Mouse (Mus musculus) MEL (cell line): ENCODE results near the gene Hsf2. TPM values are rescaled to one million over a fixed set of nuclear protein-coding genes. Genes with fewer than 3 reads are reported as not detected.

Experiments used
- DNase-seq: peaks from one replicate; pipeline ENCODE4 v3.0.0; 2011; ENCODE audit warnings: low read depth, low spot score
- H3K27ac ChIP-seq: 2 replicates; pipeline ENCODE4 v1.5.1; 2012; ENCODE audit warnings: low read depth, mild to moderate bottlenecking, control low read depth, low read length, moderate library complexity; ENCODE audit not compliant: control insufficient read depth
- H3K27me3 ChIP-seq, 2 experiments: fragments of 150-350 bp in 1 of 2; sonication (generic) in 1 of 2; 2 replicates each; pipeline ENCODE4 v1.6.1; 2012; ENCODE audit warnings: low read length in 2 of 2, mild to moderate bottlenecking in 2 of 2, improper control_type of control experiment in 1 of 2, moderate library complexity in 1 of 2; ENCODE audit not compliant: insufficient read depth in 2 of 2, control insufficient read depth in 1 of 2
- H3K36me3 ChIP-seq, 2 experiments: 2 replicates each; pipeline ENCODE4 v1.6.1; 2012 to 2014; ENCODE audit warnings: low read length in 2 of 2, improper control_type of control experiment in 1 of 2, inconsistent platforms in 1 of 2, mild to moderate bottlenecking in 1 of 2; ENCODE audit not compliant: insufficient read depth in 2 of 2, control insufficient read depth in 1 of 2
- H3K4me1 ChIP-seq, 2 experiments: fragments of 150-350 bp in 1 of 2; sonication (generic) in 1 of 2; 2 replicates each; pipeline ENCODE4 v1.6.1; 2012; ENCODE audit warnings: low read length in 2 of 2, improper control_type of control experiment in 1 of 2, mild to moderate bottlenecking in 1 of 2; ENCODE audit not compliant: insufficient read depth in 2 of 2, control insufficient read depth in 1 of 2
- H3K4me3 ChIP-seq, 2 experiments: fragments of 150-350 bp in 1 of 2; sonication (generic) in 1 of 2; 2 replicates each; pipeline ENCODE4 v1.5.1; 2012; ENCODE audit warnings: low read depth in 2 of 2, low read length in 2 of 2, mild to moderate bottlenecking in 2 of 2, moderate library complexity in 2 of 2, control low read depth in 1 of 2, improper control_type of control experiment in 1 of 2; ENCODE audit not compliant: control insufficient read depth in 1 of 2, insufficient read depth in 1 of 2
- H3K79me2 ChIP-seq: 2 replicates; pipeline ENCODE4 v1.6.1; 2012; ENCODE audit warnings: mild to moderate bottlenecking, low read length, moderate library complexity; ENCODE audit not compliant: control insufficient read depth, poor library complexity, insufficient read depth
- H3K9ac ChIP-seq: 2 replicates; pipeline ENCODE4 v1.6.1; 2012; ENCODE audit warnings: low read depth, mild to moderate bottlenecking, control low read depth, low read length, moderate library complexity; ENCODE audit not compliant: control insufficient read depth, poor library complexity, severe bottlenecking
- H3K9me3 ChIP-seq: fragments of 150-350 bp; sonication (generic); replicated peaks from 2 replicates; pipeline ENCODE4 v1.6.1; 2012; ENCODE audit warnings: mild to moderate bottlenecking, low read length, improper control_type of control experiment, moderate library complexity; ENCODE audit not compliant: insufficient read depth
- BHLHE40 ChIP-seq: IDR thresholded peaks from 2 replicates; pipeline ENCODE4 v1.6.1; 2012; ENCODE audit warnings: low read depth, mild to moderate bottlenecking, inconsistent platforms, low read length, improper control_type of control experiment, borderline replicate concordance
- CHD1 ChIP-seq: IDR thresholded peaks from 2 replicates; pipeline ENCODE4 v1.6.1; 2012; ENCODE audit warnings: low read depth, mild to moderate bottlenecking, inconsistent platforms, low read length, improper control_type of control experiment
- ELF1 ChIP-seq: IDR thresholded peaks from 2 replicates; pipeline ENCODE4 v1.6.1; 2014; ENCODE audit warnings: low read depth, mild to moderate bottlenecking, inconsistent platforms, low read length, improper control_type of control experiment, moderate library complexity
- GABPA ChIP-seq: IDR thresholded peaks from 2 replicates; pipeline ENCODE4 v1.6.1; 2012; ENCODE audit warnings: low read depth, mild to moderate bottlenecking, inconsistent platforms, low read length, improper control_type of control experiment, moderate library complexity
- JUND ChIP-seq: IDR thresholded peaks from 2 replicates; pipeline ENCODE4 v1.6.1; 2011; ENCODE audit warnings: low read depth, mild to moderate bottlenecking, improper control_type of control experiment, low read length
- MAFK ChIP-seq: IDR thresholded peaks from 2 replicates; pipeline ENCODE4 v1.6.1; 2011; ENCODE audit warnings: low read depth, mild to moderate bottlenecking, low read length, improper control_type of control experiment, borderline replicate concordance
- MAZ ChIP-seq: IDR thresholded peaks from 2 replicates; pipeline ENCODE4 v1.6.1; 2012; ENCODE audit warnings: low read depth, mild to moderate bottlenecking, inconsistent platforms, low read length, improper control_type of control experiment
- MEF2A ChIP-seq: IDR thresholded peaks from 2 replicates; pipeline ENCODE4 v1.6.1; 2014; ENCODE audit warnings: low read depth, mild to moderate bottlenecking, inconsistent platforms, low read length, improper control_type of control experiment; ENCODE audit not compliant: poor library complexity, insufficient replicate concordance, severe bottlenecking; ENCODE audit errors: extremely low read depth
- MXI1 ChIP-seq: IDR thresholded peaks from 2 replicates; pipeline ENCODE4 v1.6.1; 2011; ENCODE audit warnings: mild to moderate bottlenecking, low read depth, low read length, improper control_type of control experiment
- MYB ChIP-seq: IDR thresholded peaks from 2 replicates; pipeline ENCODE4 v1.6.1; 2011; ENCODE audit warnings: mild to moderate bottlenecking, low read depth, low read length, improper control_type of control experiment
- MYC ChIP-seq: IDR thresholded peaks from 2 replicates; pipeline ENCODE4 v1.6.1; 2011; ENCODE audit warnings: low read depth, mild to moderate bottlenecking, low read length, improper control_type of control experiment, moderate library complexity
- NELFE ChIP-seq: IDR thresholded peaks from 2 replicates; pipeline ENCODE4 v1.6.1; 2011; ENCODE audit warnings: low read depth, low read length, improper control_type of control experiment
- NRF1 ChIP-seq: IDR thresholded peaks from 2 replicates; pipeline ENCODE4 v1.6.1; 2014; ENCODE audit warnings: low read depth, mild to moderate bottlenecking, inconsistent platforms, low read length, improper control_type of control experiment, moderate library complexity; ENCODE audit not compliant: poor library complexity, insufficient read depth, severe bottlenecking
- POLR2A ChIP-seq, 2 experiments: IDR thresholded peaks; 2 replicates each; pipeline ENCODE4 v1.6.1; 2011 to 2012; ENCODE audit warnings: low read length in 2 of 2, mild to moderate bottlenecking in 2 of 2, control low read depth in 1 of 2, improper control_type of control experiment in 1 of 2, low read depth in 1 of 2, moderate library complexity in 1 of 2; ENCODE audit not compliant: control insufficient read depth in 1 of 2, insufficient read depth in 1 of 2, poor library complexity in 1 of 2
- SIN3A ChIP-seq: IDR thresholded peaks from 2 replicates; pipeline ENCODE4 v1.6.1; 2012; ENCODE audit warnings: low read length, improper control_type of control experiment, inconsistent platforms
- SMC3 ChIP-seq: IDR thresholded peaks from 2 replicates; pipeline ENCODE4 v1.6.1; 2011; ENCODE audit warnings: low read depth, low read length, improper control_type of control experiment
- TBP ChIP-seq: IDR thresholded peaks from 2 replicates; pipeline ENCODE4 v1.8.0; 2011; ENCODE audit warnings: low read depth, low read length, improper control_type of control experiment
- TCF12 ChIP-seq: IDR thresholded peaks from 2 replicates; pipeline ENCODE4 v1.6.1; 2014; ENCODE audit warnings: low read depth, mild to moderate bottlenecking, inconsistent platforms, low read length, improper control_type of control experiment, moderate library complexity
- UBTF ChIP-seq: IDR thresholded peaks from 2 replicates; pipeline ENCODE4 v1.6.1; 2012; ENCODE audit warnings: low read depth, mild to moderate bottlenecking, inconsistent platforms, low read length, improper control_type of control experiment, moderate library complexity, borderline replicate concordance; ENCODE audit not compliant: insufficient read depth
- USF1 ChIP-seq: IDR thresholded peaks from 2 replicates; pipeline ENCODE4 v1.6.1; 2014; ENCODE audit warnings: low read depth, mild to moderate bottlenecking, inconsistent platforms, low read length, improper control_type of control experiment, moderate library complexity
- USF2 ChIP-seq, 2 experiments: IDR thresholded peaks; 2 replicates each; pipeline ENCODE4 v1.6.1; 2011 to 2012; ENCODE audit warnings: improper control_type of control experiment in 2 of 2, low read length in 2 of 2, borderline replicate concordance in 1 of 2, inconsistent platforms in 1 of 2, low read depth in 1 of 2, mild to moderate bottlenecking in 1 of 2; ENCODE audit not compliant: insufficient read depth in 1 of 2
- ZC3H11A ChIP-seq: IDR thresholded peaks from 2 replicates; pipeline ENCODE4 v1.6.1; 2012; ENCODE audit warnings: low read depth, mild to moderate bottlenecking, inconsistent platforms, low read length, improper control_type of control experiment
- ZKSCAN1 ChIP-seq: IDR thresholded peaks from 2 replicates; pipeline ENCODE4 v1.6.1; 2012; ENCODE audit warnings: low read depth, mild to moderate bottlenecking, inconsistent platforms, low read length, improper control_type of control experiment, moderate library complexity
- polyA plus RNA-seq, 2 experiments: library from polyadenylated mRNA; stranded (reverse) in 1 of 2; unstranded in 1 of 2; fragments of >175 nt in 1 of 2; fragments of >200 nt in 1 of 2; gene quantifications; 2 replicates each; pipeline versions ENCODE4 v1.2.1 to v1.2.4; 2012; ENCODE audit warnings: low replicate concordance in 2 of 2, low read depth in 1 of 2; ENCODE audit not compliant: insufficient read length in 2 of 2, insufficient read depth in 1 of 2, missing spikeins in 1 of 2
- total RNA-seq: library from RNA; depleted of rRNA; stranded (reverse); fragments of 300-350 nt; gene quantifications from 2 replicates; pipeline ENCODE4 v1.2.3, GENCODE M21; 2012

Gene Hsf2
- total and polyA plus RNA-seq, 3 experiments, result 4.5 to 6.1 TPM; not detected in 1

DNA sequence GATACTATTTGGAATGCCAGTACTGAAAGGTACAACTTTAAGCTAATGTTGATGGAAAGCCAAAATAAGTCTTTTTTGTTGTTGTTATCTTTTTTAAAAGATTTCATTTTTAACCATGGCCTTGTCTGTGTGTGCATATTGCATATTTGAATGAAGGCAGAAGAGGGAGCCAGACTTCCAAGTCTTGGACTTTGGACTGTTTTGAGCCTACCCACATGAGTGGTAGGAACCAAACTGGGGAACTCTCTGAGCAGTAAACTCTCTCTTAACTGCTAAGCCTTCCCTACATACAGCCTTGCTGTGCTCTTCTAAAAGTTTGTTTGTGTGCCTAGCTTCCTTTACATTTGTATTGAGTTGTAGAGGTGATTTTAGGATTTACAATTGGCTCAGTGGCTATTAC, 2.4 kb downstream of the Hsf2 start:
- H3K36me3 ChIP-seq, result peaks cover 0 to 10% of the 10 kb centered on the region in 2 experiments; a peak in 2 of 4 replicates
- DNase-seq, result peak; percentile 14
- no peak overlapping the region for H3K9ac ChIP-seq
- H3K27me3 ChIP-seq, result no peaks in the 10 kb centered on the region; a peak in 1 of 4 replicates
- H3K9me3 ChIP-seq, result no peaks in the 10 kb centered on the region
- H3K27ac ChIP-seq, result no peak overlapping the region
- no peak for TF ChIP-seq NRF1
- TF ChIP-seq CHD1, result no peak
- no peak for TF ChIP-seq MYB
- TF ChIP-seq ELF1, result no peak
- no peak for TF ChIP-seq ZC3H11A
- H3K79me2 ChIP-seq, result peaks cover 5% of the 10 kb centered on the region
- H3K4me3 ChIP-seq, result no peak overlapping the region
- peaks cover 0 to 3% of the 10 kb centered on the region in 2 experiments; a peak in 2 of 4 replicates for H3K4me1 ChIP-seq

DNA sequence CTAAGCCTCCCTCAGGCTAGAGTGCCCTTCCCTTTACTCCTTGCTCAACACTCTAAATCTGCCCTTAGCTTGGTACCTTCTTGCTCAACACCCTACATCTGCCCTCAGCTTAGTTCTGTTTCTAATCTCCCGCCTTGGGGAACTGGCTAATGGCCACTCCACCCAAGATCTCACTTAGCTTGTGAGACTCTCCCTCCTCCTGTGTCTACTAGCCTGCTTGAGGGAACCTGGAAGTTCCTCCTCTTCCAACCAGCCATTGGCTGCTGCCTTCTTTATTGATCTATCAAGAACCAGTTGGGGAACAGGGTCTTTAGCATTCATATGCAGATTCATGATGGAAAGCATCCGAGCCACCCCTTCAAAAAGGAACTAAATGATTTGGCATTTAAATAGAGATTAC, 5.9 kb downstream of the Hsf2 start:
- no peak overlapping the region for H3K9ac ChIP-seq
- peaks cover 0 to 7% of the 10 kb centered on the region in 2 experiments; a peak in 2 of 4 replicates for H3K36me3 ChIP-seq
- peak; percentile 31 for DNase-seq
- H3K9me3 ChIP-seq, result no peaks in the 10 kb centered on the region
- no peaks in the 10 kb centered on the region for H3K27me3 ChIP-seq
- H3K79me2 ChIP-seq, result peaks cover 2% of the 10 kb centered on the region
- H3K27ac ChIP-seq, result no peak overlapping the region
- no peak overlapping the region for H3K4me3 ChIP-seq
- no peak for TF ChIP-seq TCF12
- no peak for TF ChIP-seq USF1
- no peak for TF ChIP-seq JUND
- TF ChIP-seq MEF2A, result no peak
- TF ChIP-seq ELF1, result no peak
- no peak for TF ChIP-seq MXI1
- no peak for TF ChIP-seq BHLHE40
- TF ChIP-seq USF2 (IDR thresholded peaks at IDR 0.05; ENCODE audit: borderline replicate concordance in 1 of 2, insufficient read depth in 1 of 2, low read depth in 1 of 2, low read length in 2 of 2), result no peak
- no peak for TF ChIP-seq MYC
- TF ChIP-seq GABPA, result no peak
- no peak for TF ChIP-seq TBP
- no peak for TF ChIP-seq MAZ
- no peak for TF ChIP-seq UBTF
- TF ChIP-seq MYB, result no peak
- no peak for TF ChIP-seq POLR2A (IDR thresholded peaks at IDR 0.05; ENCODE audit: control insufficient read depth in 1 of 2, insufficient read depth in 1 of 2, low read depth in 1 of 2, low read length in 2 of 2, poor library complexity in 1 of 2)
- TF ChIP-seq SMC3, result no peak
- TF ChIP-seq ZKSCAN1, result no peak
- no peak for TF ChIP-seq NELFE
- TF ChIP-seq MAFK, result no peak
- no peak for TF ChIP-seq SIN3A
- peaks cover 0 to 3% of the 10 kb centered on the region in 2 experiments; a peak in 2 of 4 replicates for H3K4me1 ChIP-seq
